Mouse (Mus musculus) layer of hippocampus, postnatal 36 days (tissue): ENCODE measurements around the gene Spns3. TPM values are rescaled to one million over a fixed set of nuclear protein-coding genes. Genes with fewer than 3 reads are reported as not detected.

Source experiments
- DNase-seq, 2 experiments: peaks; one replicate each; pipeline ENCODE4 v3.0.0; 2022
- total RNA-seq, 2 experiments: library from RNA; stranded (reverse); gene quantifications; 2 replicates each; pipeline ENCODE4 v1.2.3; 2021

The Spns3 gene
- total RNA-seq, 2 experiments from 2014 or later: 0.25 to 0.30 TPM

GRCm38 (mm10) chr11:72514967-72515366 is 35.3 kb downstream of the Spns3 start:
- DNase-seq: no peak

- DNase-seq: no peak
These were observed 41.7 kb downstream of the Spns3 start for GRCm38 (mm10) chr11:72508651-72509050.

- DNase-seq: no peak
These were observed 42.7 kb downstream of the Spns3 start for GRCm38 (mm10) chr11:72507651-72508050.

GRCm38 (mm10) chr11:72504016-72504797 is 46.1 kb downstream of the Spns3 start:
- DNase-seq: no peak

- no peak for DNase-seq
These were observed 46.8 kb downstream of the Spns3 start for GRCm38 (mm10) chr11:72503501-72503921.

GRCm38 (mm10) chr11:72502236-72502635 is 48.1 kb downstream of the Spns3 start:
- no peak for DNase-seq

- DNase-seq: no peak
These were observed 48.8 kb downstream of the Spns3 start for GRCm38 (mm10) chr11:72501426-72502002.

GRCm38 (mm10) chr11:72500139-72500538 is 50.2 kb downstream of the Spns3 start:
- no peak for DNase-seq

- no peak for DNase-seq
These were observed 52.9 kb downstream of the Spns3 start for GRCm38 (mm10) chr11:72497367-72497766.

- no peak for DNase-seq
These were observed 53.5 kb downstream of the Spns3 start for GRCm38 (mm10) chr11:72496775-72497174.

- DNase-seq: no peak
These were observed 54.2 kb downstream of the Spns3 start for GRCm38 (mm10) chr11:72496066-72496465.

- no peak for DNase-seq
These were observed 56.0 kb downstream of the Spns3 start for GRCm38 (mm10) chr11:72494046-72494988.

- no peak for DNase-seq
These were observed 59.0 kb downstream of the Spns3 start for GRCm38 (mm10) chr11:72491130-72491960.

GRCm38 (mm10) chr11:72489881-72490301 is 60.4 kb downstream of the Spns3 start, which contains the start of gene Spns2:
Gene Spns2, minus strand, starts transcription at chr11:72489904.
- peak; percentile 93 to 96 for DNase-seq

- no peak for DNase-seq
These were observed 60.9 kb downstream of the Spns3 start for GRCm38 (mm10) chr11:72489397-72489796.

- DNase-seq: peak; percentile 75 to 80
These were observed 61.5 kb downstream of the Spns3 start for GRCm38 (mm10) chr11:72488753-72489271.

- no peak for DNase-seq
These were observed 62.6 kb downstream of the Spns3 start for GRCm38 (mm10) chr11:72487739-72488138.

GRCm38 (mm10) chr11:72487171-72487570 is 63.1 kb downstream of the Spns3 start:
- no peak for DNase-seq

- no peak for DNase-seq
These were observed 64.3 kb downstream of the Spns3 start for GRCm38 (mm10) chr11:72485960-72486359.

- peak; percentile 59 to 69 for DNase-seq
These were observed 65.1 kb downstream of the Spns3 start for GRCm38 (mm10) chr11:72485157-72485556.

- no peak for DNase-seq
These were observed 65.8 kb downstream of the Spns3 start for GRCm38 (mm10) chr11:72484549-72484948.

GRCm38 (mm10) chr11:72481952-72482351 is 68.4 kb downstream of the Spns3 start:
- DNase-seq: no peak
